Mouse (Mus musculus): ENCODE results near the gene Tgm3.

DNA sequence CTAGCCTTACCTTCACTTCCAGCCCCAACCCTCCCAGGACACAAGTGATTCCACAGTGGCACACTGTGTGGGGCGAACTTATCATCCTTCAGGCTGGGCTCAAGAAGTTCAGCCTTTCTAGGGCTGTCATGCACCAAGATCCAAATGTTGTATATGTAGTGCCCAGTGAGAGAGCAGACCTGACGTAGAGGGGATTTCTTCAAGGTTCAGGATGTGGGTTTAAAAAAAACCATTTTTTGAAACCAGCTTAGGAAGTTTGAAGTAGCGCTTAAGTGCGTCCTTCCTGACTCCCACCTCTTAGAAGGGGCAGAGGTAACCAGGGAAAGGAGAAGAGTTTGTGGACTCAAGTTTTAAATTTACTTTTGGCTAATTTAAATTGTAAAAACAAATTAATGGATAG lies 31.5 kb upstream of the Tgm3 start:
- TF ChIP-seq POLR2A (IDR thresholded peaks at IDR 0.05; ENCODE audit: extremely low read depth, insufficient read depth, low read length) (no peak), CTCF (IDR thresholded peaks at IDR 0.05; ENCODE audit: low read depth, low read length) (no peak)

Measured in liver, adult 2 months (tissue).